ENCODE assay signal across 24 mouse cellular contexts in genomic region chr17:14379518-14379917, GRCm38 (mm10).
"Had no signal": no experiment of that assay in that cellular context is flagged by ENCODE, and none has a peak within 500 bp of the region (broad histone marks: within the 10 kb centered on the region; RNA-seq: fewer than 3 reads in every experiment).

No protein-coding gene starts in this region.

- H3K9me3 ChIP-seq: kidney, embryonic 15.5 days; liver, embryonic 12.5 days; liver, embryonic 15.5 days; lung, embryonic 15.5 days; midbrain, embryonic 10.5 days; midbrain, embryonic 13.5 days; neural tube, embryonic 15.5 days; stomach, embryonic 15.5 days had no signal

- H3K4me1 ChIP-seq: liver, embryonic 12.5 days; liver, embryonic 15.5 days; megakaryocyte, embryonic 14.5 days; midbrain, embryonic 10.5 days; midbrain, embryonic 13.5 days; stomach, embryonic 15.5 days had no signal

- ATAC-seq: liver, embryonic 12.5 days; midbrain, embryonic 13.5 days had no signal

- H3K4me2 ChIP-seq: kidney, embryonic 15.5 days; limb, embryonic 12.5 days; liver, embryonic 12.5 days; liver, embryonic 15.5 days; lung, embryonic 15.5 days; midbrain, embryonic 13.5 days; neural tube, embryonic 15.5 days; stomach, embryonic 15.5 days had no signal

- H3K36me3 ChIP-seq: kidney, embryonic 15.5 days; limb, embryonic 12.5 days; liver, embryonic 12.5 days; liver, embryonic 15.5 days; lung, embryonic 15.5 days; midbrain, embryonic 10.5 days; midbrain, embryonic 13.5 days; neural tube, embryonic 15.5 days; stomach, embryonic 15.5 days had no signal

- H3K4me3 ChIP-seq: kidney, embryonic 15.5 days; left cerebral cortex, adult 2 months; limb, embryonic 12.5 days; liver, embryonic 12.5 days; liver, embryonic 15.5 days; lung, embryonic 15.5 days; megakaryocyte, embryonic 14.5 days; midbrain, embryonic 10.5 days; midbrain, embryonic 13.5 days; myocyte; neural tube, embryonic 15.5 days; stomach, embryonic 15.5 days had no signal

- H3K27me3 ChIP-seq: kidney, embryonic 15.5 days; liver, embryonic 12.5 days; liver, embryonic 15.5 days; lung, embryonic 15.5 days; megakaryocyte, embryonic 14.5 days; midbrain, embryonic 13.5 days; neural tube, embryonic 15.5 days; stomach, embryonic 15.5 days had no signal

- H3K27ac ChIP-seq: kidney, embryonic 15.5 days; left cerebral cortex, adult 2 months; liver, embryonic 12.5 days; liver, embryonic 15.5 days; lung, embryonic 15.5 days; midbrain, embryonic 10.5 days; midbrain, embryonic 13.5 days; neural tube, embryonic 15.5 days; stomach, embryonic 15.5 days had no signal

- DNase-seq: kidney, postnatal 10 days; kidney, postnatal 36 days; layer of hippocampus, postnatal 36 days; liver; lung, adult 18-20 months; lung, postnatal 10 days; lung, postnatal 36 days; right cerebral cortex, adult 18-20 months; right cerebral cortex, postnatal 14 days; right cerebral cortex, postnatal 4 days; thymus, adult 18-20 months; thymus, postnatal 36 days had no signal

- H3K9ac ChIP-seq: kidney, embryonic 15.5 days; limb, embryonic 12.5 days; liver, embryonic 12.5 days; liver, embryonic 15.5 days; lung, embryonic 15.5 days; midbrain, embryonic 13.5 days; neural tube, embryonic 15.5 days; stomach, embryonic 15.5 days had no signal
